Mouse (Mus musculus): Measurements from ENCODE around the gene Cryzl2.

The Cryzl2 gene

DNA sequence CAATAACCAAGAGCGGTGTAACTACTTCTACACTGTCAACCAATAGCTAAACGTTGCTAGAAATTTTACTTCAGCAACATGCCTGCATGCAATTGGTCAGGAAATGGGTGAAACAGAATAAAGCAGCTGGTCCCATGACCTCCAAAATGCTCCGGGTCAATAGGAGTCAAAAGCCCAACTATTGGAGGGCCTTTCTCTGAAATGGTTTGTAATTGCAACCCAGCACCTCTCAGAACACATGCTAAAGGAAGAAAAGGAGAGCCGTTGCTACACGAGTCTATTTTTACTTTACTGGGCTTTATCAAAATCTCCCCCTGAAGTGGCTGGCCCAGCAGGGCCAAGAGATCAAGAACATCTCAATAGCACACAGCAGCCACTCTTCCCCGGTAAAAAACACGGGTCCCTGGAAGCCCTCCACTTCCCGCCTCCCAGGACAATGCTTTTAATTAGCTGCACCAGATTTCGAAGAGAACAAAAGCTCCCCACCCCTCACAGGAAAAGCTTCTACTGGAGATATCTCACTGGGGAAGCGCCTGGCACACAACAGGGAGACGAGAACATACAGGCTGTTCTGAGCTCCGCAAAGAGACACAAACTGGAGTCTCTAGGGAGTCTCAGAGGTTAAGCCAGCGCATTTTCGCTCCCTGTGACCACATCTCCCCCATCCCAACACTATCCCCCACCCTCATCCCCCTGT is 15.2 kb upstream of the Cryzl2 start:
- no peak for DNase-seq (ENCODE audit: low read depth, low spot score)

DNA sequence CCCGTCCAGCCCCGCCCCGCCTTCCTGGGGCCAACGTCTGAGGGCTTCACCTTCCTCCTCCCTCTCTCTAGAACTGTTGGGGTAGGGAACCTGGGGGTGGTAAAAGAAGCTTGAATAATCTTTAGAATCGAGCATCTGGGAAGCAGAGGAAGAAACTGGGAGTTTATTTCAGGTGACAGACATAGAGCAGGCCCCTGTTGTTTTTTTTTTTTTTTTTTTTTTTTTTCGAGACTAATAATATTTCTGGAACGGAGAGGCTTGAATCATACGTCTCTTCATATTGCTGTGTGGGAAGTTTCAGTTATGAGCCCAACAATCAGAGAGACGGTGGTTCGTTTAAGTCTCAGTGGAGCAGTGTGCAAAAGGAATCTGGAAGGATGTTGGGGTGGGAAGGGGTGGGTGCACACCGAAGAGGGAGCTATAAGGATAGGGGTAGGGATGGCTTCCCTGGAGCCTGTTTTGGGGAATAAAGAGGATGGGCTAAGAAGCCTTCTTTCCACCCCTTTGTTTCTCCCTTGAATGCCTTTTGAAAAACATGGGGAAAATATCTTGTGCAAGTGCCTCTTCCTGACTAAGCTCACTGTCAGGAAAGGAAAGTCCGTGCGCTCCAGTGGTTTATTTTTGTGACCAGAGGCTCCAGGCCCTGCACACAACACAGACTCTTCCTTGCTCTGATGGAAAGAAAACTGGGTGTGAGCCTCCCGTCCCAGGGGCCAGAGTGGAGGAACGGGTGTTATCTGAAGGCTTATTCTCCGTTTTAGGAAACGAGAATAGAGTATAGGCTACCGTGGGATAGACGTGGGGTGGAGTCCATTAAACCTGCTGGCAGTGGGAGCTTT is 14.4 kb upstream of the Cryzl2 start:
- DNase-seq (ENCODE audit: low read depth, low spot score), result no peak

DNA sequence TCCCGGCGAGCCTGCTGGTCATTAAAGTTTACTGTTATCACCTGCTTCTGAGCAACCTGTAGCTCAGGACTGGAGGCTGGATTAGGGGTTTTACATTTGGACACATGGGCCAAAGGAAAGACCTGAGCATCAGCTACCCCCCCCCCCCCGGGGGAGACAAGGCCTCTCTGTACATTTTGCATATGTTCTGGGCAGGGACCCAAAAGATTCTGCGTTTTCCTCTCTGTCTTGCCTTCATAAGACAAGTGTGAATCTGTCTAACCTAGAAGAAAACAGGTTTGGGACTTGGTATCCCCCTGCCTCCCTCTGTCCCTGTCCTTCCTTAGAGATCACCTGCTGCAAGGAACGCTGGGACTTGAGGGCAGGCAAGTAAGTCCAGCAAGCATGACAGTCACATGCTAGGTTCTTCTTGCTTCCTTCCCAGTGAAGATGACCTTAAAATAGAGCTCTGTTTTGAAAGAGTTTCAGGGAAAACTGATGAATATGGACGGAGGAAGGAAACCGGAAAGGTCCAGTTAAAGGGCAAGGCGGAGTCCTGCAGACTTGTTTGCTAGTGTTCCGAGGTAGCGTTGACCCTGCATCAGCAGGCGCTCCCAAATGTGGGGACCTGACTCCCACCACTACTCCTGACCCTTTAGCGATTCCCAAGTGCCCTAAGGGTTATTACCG is 13.6 kb upstream of the Cryzl2 start:
- no peak for DNase-seq (ENCODE audit: low read depth, low spot score)

DNA sequence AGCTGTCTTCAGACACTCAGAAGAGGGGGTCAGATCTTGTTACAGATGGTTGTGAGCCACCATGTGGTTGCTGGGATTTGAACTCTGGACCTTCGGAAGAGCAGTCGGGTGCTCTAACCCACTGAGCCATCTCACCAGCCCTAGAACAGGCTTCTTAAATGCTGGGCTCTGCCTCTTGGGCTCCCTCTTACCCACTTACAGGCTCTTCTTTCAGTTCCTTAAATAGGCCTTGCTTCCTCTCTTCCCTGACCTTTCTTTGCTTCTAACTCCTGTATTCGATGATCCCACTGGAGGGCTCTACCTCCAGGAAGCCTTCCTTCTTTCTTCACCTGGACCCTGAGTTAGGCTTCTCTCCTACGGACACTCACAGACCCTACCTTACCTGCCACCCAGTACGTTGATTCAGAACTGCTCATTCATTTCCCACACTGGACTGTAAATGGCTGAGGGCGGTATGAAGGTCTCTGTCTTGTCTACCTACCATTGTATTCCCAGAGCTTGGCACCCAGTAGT is 12.9 kb upstream of the Cryzl2 start:
- no peak for DNase-seq (ENCODE audit: low read depth, low spot score)

GRCm38 (mm10) chr1:157446325-157446724 is 12.1 kb upstream of the Cryzl2 start:
- no peak for DNase-seq (ENCODE audit: low read depth, low spot score)

- no peak for DNase-seq (ENCODE audit: low read depth, low spot score)
Measured at GRCm38 (mm10) chr1:157447142-157447541, 11.2 kb upstream of the Cryzl2 start.

DNA sequence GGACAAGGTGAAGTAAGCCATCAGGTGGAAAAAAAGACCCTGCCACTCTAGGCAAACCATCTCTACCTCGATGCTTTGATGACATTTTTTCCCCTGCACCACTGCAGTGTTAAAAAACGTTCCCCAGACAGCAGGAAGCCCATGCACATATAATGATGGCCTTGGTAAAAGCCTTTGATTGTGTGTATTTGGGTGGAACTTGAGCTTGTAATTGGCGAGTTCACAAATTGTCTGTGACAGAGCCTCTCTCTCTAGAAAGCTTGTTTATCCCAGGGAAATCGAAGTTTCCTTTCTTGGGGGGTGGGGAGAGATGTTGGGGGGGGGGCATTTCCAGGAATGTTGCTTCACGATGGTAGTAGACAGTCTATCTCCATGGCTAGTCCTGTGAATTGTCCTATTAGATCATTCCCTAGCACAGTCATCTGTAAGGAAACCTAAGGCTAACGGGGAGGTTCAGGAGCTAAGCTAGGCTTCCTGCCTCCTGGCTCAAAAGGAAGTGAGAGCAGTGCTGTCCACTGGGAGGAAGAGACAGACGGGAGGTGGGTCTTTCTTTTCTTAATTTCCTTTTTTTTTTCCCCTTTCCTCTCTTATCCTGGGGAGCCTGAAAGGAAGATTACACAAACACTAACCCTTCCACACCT is 10.1 kb upstream of the Cryzl2 start:
- no peak for DNase-seq (ENCODE audit: low read depth, low spot score)

DNA sequence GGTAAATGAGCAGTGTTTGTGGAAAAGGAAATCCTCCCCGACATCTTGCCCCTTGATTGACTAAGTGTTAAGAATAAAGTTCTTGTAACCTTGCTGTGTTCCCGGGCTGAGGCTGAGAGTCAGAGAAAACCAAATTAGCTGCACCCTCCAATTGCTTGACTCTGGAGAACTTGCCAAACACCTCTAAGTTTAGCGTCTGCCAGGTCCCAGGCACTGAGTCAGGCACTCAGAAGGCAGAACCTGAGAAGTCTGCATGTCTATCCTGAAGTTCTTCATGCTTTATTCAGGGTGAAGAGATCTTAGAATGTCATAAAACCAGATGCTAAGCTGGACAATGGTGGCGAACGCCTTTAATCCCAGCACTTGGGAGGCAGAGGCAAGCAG is 9.6 kb upstream of the Cryzl2 start:
- DNase-seq (ENCODE audit: low read depth, low spot score), result no peak

GRCm38 (mm10) chr1:157449532-157449931 is 8.8 kb upstream of the Cryzl2 start:
- DNase-seq (ENCODE audit: low read depth, low spot score), result no peak

DNA sequence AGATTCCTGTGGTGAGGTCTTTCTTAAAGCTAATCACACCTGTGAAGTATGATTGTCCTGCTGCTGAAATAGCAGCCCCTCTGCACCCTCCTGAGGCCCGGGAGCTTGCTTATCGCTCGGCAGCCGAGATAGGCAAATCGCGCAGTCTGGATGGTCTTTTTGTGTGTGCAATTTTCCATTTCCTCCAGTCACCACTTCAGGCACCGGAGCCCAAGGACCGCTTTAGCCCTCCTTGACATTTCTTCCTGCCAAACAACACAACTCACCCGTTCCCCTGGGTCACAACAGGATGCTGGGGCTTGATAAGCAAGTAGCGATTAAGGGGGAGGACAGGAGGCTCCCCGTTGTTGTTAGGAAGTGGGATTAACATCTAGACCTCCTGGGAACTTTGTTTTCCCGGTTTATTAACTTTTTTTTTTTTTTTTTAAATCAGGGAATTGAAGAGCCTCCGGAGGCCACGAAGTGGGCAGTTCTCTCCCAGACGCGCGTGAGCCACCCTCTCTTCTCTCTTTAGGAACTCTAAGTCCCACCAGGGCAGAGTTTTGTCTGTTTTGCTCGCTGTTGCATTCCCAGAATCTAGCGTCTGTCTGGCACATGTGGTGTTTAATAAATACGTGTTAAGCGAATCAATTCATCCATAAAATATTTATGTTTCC is 8.3 kb upstream of the Cryzl2 start:
- no peak for DNase-seq (ENCODE audit: low read depth, low spot score)

GRCm38 (mm10) chr1:157452284-157452683 is 6.1 kb upstream of the Cryzl2 start:
- DNase-seq (ENCODE audit: low read depth, low spot score), result no peak

DNA sequence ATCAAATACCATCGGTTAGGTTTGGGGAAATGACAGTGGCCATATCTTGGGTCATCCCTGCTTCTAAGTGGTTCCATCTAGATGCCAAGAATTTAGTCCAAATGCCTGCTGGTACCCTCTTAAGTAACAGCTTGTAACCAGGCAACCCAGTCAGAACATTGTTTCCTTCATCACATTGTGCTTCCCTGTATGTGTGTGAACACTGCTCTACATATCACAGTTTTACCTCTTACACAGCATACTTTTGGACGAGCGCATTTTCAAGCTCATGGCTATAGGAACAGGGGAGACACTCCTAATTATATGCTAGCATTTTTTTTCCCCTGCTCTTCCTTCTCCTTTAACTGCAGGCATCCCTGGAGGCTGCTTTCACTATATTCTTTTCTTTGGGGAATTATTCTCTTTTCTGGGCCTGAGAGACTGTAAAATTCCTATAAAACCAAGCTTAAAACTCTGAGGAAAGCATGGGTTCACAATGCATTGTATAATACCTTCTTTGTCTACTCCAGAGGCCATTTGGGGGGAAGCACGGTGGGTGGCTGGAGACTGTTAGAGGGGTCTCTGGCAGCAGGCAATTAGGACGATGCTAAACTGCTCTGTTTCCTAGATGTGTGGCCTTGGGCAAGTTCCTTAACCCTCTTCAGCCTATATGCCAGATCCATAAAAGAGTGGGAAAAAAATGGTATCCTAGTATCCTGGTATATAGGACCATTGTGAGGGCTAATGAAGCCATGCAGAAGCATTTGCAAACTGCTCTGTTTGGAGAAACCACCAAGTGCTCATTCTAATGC is 5.4 kb upstream of the Cryzl2 start:
- no peak for DNase-seq (ENCODE audit: low read depth, low spot score)

GRCm38 (mm10) chr1:157454876-157455275 is 3.5 kb upstream of the Cryzl2 start:
- DNase-seq (ENCODE audit: low read depth, low spot score), result no peak

- DNase-seq (ENCODE audit: low read depth, low spot score), result no peak
Measured at GRCm38 (mm10) chr1:157457789-157458188, 588 bp upstream of the Cryzl2 start.

GRCm38 (mm10) chr1:157459904-157460303 is 1.5 kb downstream of the Cryzl2 start:
- DNase-seq (ENCODE audit: low read depth, low spot score), result no peak

DNA sequence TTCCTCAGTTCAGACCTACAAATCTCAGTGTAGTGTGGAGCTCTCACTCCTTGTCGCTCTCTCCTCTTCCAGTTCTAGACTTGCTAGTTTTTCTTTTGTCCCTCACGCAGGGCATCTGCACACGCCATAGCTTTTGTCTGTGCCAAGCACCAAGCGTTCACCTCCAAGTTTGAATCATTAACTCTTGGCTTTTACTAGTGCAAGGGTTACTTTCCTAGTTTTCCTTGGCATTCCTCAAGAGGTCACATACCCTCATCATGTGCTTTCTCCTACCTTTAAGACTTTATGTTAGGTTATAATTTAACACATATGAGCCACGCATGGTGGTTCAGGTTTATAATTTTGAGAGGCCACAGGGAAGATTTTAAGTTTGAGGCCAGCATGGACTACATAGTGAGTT is 2.9 kb downstream of the Cryzl2 start:
- no peak for DNase-seq (ENCODE audit: low read depth, low spot score)

GRCm38 (mm10) chr1:157462336-157462735 is 4.0 kb downstream of the Cryzl2 start:
- DNase-seq (ENCODE audit: low read depth, low spot score), result no peak

DNA sequence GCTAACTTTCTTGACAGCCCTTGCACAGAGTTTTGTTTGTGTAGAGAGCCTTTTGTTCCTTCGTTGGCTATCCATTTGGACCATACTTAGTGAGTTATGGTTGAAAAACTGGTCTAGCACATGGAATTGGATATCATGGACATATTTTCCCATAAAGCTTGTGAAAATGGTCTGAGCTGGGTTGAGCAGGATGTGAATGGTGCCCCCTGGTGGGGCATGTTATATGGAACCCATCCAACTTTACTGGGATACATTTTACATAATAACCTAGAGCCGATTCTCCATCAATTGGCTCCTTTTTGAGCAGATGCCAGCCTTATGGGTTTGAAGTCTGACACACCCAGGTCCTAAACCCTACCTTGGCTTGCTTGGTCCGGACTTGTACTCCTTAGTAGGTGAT is 6.8 kb downstream of the Cryzl2 start:
- DNase-seq (ENCODE audit: low read depth, low spot score), result no peak

DNA sequence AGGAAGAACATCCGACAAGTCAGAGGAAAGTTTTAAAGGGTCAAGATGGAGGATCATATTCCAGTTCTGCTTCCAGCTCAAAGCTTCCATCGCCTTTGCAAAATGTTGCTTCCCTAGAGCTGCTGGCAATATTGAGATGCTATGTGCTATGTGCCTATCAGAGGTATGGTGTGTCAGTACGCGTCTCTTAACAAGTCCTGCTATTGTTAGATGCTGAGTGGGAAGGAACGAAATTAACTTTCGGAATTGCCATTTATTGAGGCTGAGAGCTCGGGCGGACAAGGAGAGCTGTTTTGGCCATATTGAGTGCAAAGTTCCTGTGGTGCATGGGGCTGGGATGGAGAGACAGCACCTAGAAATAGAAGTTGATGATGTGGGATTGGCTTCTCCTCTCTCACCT is 9.5 kb downstream of the Cryzl2 start:
- DNase-seq (ENCODE audit: low read depth, low spot score), result no peak

DNA sequence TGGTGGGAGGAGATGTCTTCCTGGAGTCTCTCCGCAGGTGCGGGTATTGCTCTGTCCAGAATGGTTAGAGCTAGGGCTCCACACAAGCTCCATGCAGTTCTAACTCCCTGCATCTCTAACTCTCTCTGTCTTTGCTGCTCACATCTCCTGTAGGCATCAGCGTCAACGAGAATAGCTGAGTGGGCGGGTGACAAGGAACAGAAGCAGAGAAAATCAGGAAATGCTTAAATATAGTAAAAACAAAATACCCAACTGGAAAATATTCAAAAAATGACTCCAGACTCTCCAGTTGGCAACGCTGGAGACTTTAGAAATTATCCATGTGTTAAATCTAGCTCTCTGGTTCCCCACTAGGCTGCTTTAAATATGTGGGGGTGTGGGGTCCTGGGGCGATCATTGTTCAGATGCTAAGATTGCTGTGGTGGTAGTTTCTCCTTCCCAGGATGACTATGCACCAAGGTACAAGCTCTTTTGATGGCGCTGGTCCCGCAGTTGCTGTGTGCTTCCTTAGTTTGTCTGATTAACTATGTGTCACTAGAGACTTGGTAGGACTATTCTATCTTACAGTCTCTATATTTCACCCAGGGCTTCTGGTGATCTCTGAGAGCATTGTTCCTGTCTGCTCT is 12.5 kb downstream of the Cryzl2 start:
- DNase-seq (ENCODE audit: low read depth, low spot score), result no peak

Measured in CD4-positive helper T cell, adult 2 months (primary cell).